Mouse (Mus musculus) embryo, embryonic 10.5 days (tissue): ENCODE data around the gene Cass4.

ENCODE experiments used
- DNase-seq: peaks from one replicate; pipeline ENCODE4 v3.0.0-alpha.2; 2015; ENCODE audit warnings: low spot score

Gene Cass4

GRCm38 (mm10) chr2:172393391-172394051, at the start of gene Cass4:
TSS of gene Cass4 (plus strand) at chr2:172393794.
- DNase-seq: no peak

GRCm38 (mm10) chr2:172344669-172345068, 48.9 kb upstream of the Cass4 start:
- no peak for DNase-seq

GRCm38 (mm10) chr2:172345258-172345738, 48.3 kb upstream of the Cass4 start, which contains the start of gene Fam210b:
TSS of gene Fam210b (plus strand) at chr2:172345565.
- DNase-seq: peak; percentile 99

GRCm38 (mm10) chr2:172346034-172346929, 47.3 kb upstream of the Cass4 start:
- peak; percentile 49 for DNase-seq

DNA sequence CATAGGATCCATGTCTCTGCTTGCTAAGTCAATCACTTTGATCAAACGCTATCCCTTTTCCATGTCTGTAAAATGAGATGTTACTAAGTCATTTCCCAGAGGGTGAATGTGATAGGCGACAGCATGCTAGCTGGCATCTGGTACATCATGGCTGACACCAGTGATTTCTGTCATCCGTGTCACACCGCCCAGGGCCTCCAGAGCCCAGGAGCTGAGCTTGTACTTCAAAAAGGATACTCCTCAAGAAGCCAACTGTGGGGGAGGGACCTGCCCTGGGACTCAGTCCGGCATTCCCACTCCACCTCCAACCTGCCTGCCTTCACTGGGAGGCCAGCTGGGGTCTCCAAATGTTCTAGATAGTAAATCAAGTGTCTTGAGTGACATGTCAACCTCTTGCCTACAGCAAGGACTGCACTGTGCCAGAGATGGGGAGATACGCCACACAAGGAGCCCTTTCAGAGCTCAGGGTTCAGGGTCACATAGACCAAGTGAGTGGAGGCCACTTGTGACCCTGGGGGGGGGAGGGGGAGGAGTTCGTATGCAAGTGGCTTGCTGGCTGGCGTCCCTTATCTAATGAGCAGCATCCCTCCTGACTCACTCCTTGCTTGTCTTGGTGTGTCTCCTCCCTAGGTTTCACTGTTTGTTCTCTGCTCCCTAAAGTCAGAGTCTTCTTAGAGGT, 46.5 kb upstream of the Cass4 start:
- DNase-seq: peak; percentile 42

DNA sequence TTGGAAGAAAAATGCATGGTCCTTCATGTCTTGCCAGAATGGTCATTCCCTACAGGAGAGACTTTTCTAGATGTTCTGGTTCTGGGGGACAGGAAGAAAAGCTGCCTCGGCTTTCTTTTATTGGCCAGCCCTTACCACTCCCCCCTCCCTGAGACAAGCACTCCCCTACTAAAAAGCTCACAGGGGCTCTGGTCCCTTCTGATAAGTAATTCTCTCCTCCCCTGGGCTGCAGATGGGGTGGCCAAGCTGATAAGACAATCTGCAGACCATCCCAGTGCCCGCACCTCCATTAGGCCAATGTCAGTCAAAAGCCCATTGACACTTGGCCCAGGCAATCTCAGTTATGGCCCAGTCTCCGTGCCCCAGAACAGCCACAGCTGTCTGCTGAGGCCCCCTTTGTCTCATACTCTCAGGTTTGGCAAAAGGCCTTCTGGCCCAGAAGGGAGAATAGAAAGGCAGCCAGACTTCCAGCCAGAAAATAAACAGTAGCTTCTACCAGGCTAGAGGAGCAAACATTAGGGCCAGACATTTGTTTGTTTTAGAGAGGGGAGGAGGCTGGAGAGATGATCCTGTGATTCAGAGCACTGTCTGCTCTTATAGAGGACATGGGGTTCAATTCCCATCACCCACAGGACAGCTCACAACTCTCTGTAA, 45.2 kb upstream of the Cass4 start:
- no peak for DNase-seq

- DNase-seq: no peak
Measured at GRCm38 (mm10) chr2:172349776-172350175, 43.8 kb upstream of the Cass4 start.

- DNase-seq: no peak
Measured at GRCm38 (mm10) chr2:172350773-172351172, 42.8 kb upstream of the Cass4 start.

GRCm38 (mm10) chr2:172353218-172353617, 40.4 kb upstream of the Cass4 start:
- no peak for DNase-seq

DNA sequence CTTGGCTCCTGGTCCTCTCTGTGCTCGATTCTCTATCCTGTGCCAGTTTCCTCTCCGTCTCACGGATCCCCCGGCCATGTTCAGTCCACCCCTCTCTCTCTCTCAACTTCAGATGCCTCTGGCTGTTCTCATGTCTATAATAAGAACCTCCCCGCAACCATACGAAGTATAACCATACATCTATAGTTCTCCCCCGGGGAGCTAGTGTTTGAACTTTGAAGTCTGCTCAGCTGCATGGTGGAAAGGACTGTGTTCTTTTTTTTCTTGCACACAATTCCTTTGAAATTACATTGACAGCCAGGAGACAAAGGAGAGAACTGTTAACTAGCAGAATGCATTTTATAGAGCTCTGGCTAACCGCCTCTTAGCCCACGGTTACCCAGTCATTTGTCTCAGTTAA, 38.8 kb upstream of the Cass4 start:
- DNase-seq: no peak

DNA sequence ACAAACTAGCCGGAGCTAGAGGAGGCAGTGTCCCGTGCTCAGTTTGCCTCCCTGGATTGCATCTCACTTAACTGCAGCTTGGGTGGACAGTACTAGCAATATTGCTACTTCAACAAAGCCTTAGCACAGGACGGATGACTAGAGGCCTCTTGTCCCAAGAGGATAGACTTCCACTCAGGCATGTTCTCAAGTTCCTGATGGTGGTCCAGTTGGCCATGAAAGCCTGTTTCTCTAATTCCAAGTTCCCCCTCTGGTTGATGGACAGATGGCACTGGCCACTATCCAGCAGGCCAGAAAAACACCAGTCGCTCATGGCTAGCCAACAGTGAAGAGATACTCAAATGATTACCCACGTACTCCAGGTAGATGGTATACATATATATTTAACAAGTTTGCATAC, 37.8 kb upstream of the Cass4 start:
- no peak for DNase-seq

GRCm38 (mm10) chr2:172363176-172363575, 30.4 kb upstream of the Cass4 start:
- no peak for DNase-seq

- DNase-seq: peak; percentile 97
Measured at GRCm38 (mm10) chr2:172370411-172371223, 23.0 kb upstream of the Cass4 start, which contains the start of the genes Aurka and Cstf1. TSS of gene Aurka (minus strand) at chr2:172370535. TSS of gene Cstf1 (plus strand) at chr2:172370681.

DNA sequence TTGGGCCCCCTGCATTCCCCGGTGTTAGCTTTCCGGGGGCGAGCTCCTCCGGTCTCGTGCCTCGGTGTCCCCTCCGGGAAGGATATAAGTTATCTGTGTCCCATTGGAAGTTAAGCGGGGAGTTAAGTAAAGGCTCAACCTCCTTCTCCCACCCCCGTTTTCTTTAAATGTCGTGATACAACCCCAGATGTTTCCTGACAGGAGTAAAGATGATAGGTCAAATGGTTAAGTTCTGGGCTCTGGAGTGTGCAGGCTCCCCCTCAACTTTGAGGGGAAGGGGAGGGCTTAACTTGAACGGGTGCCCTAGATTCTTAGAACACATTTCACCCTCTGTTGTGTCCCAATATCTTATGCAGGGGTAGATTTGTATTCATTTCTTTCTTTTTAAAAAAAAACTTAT, 22.3 kb upstream of the Cass4 start:
- peak; percentile 27 for DNase-seq

GRCm38 (mm10) chr2:172376551-172376950, 17.0 kb upstream of the Cass4 start:
- DNase-seq: no peak

DNA sequence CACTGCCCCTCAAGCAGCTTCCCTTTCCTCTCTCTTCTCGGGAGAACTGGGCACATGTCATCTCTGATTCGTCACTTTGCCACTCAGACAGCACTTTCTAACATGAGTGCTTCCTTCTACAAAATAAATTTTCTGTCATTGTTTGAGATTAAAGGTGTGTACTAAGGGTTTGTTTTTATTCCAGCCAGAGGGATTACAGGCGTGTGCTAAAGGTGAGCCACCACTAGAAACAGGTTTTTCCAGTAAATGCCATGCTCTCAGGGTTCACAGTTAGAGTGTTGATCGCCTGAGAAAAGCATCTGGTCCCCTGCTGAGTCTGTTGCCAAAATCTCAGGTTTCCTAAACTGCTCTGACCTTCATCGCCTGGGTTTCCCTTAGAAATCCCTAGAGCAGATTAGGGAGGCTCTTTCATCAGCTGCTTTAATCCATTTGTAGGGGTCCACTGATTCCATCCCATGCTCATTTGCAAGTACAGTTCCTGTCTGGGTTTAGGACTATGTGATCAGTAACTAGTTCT, 16.5 kb upstream of the Cass4 start:
- no peak for DNase-seq

- peak; percentile 51 for DNase-seq
Measured at GRCm38 (mm10) chr2:172378332-172378731, 15.3 kb upstream of the Cass4 start.

- no peak for DNase-seq
Measured at GRCm38 (mm10) chr2:172380513-172380912, 13.1 kb upstream of the Cass4 start.

- no peak for DNase-seq
Measured at GRCm38 (mm10) chr2:172381341-172381740, 12.3 kb upstream of the Cass4 start.

GRCm38 (mm10) chr2:172381898-172382297, 11.7 kb upstream of the Cass4 start:
- no peak for DNase-seq

GRCm38 (mm10) chr2:172384715-172385114, 8.9 kb upstream of the Cass4 start:
- DNase-seq: no peak
